Mouse (Mus musculus) liver, embryonic 13.5 days (tissue): Measurements from ENCODE around the gene Klf9. TPM values are rescaled to one million over a fixed set of nuclear protein-coding genes. Genes with fewer than 3 reads are reported as not detected.

ENCODE experiments used
- ATAC-seq: fragments of 200-750 bp; cut with Nextera tagmentation; 2 replicates; pipeline ENCODE4 v1.8.0; 2017; ENCODE audit warnings: low read depth, mild to moderate bottlenecking, moderate number of reproducible peaks, moderate library complexity
- DNase-seq: peaks from one replicate; pipeline ENCODE4 v3.0.0; 2022
- H3K27ac ChIP-seq: fragments of 300-500 bp; sonication (generic); 2 replicates; pipeline ENCODE4 v1.5.1; 2015; ENCODE audit warnings: moderate library complexity, mild to moderate bottlenecking, inconsistent platforms
- H3K27me3 ChIP-seq: fragments of 300-500 bp; sonication (generic); 2 replicates; pipeline ENCODE4 v1.6.1; 2015; ENCODE audit warnings: mild to moderate bottlenecking, inconsistent platforms
- H3K36me3 ChIP-seq: fragments of 300-500 bp; sonication (generic); 2 replicates; pipeline ENCODE4 v1.6.1; 2015; ENCODE audit warnings: mild to moderate bottlenecking, inconsistent platforms
- H3K4me1 ChIP-seq: fragments of 300-500 bp; sonication (generic); replicated peaks from 2 replicates; pipeline ENCODE4 v1.6.1; 2015; ENCODE audit warnings: inconsistent platforms
- H3K4me2 ChIP-seq: fragments of 300-500 bp; sonication (generic); 2 replicates; pipeline ENCODE4 v1.6.1; 2015; ENCODE audit warnings: inconsistent platforms, mild to moderate bottlenecking, moderate library complexity
- H3K4me3 ChIP-seq: fragments of 300-500 bp; sonication (generic); replicated peaks from 2 replicates; pipeline ENCODE4 v1.5.1; 2015; ENCODE audit warnings: mild to moderate bottlenecking, inconsistent platforms
- H3K9ac ChIP-seq: fragments of 300-500 bp; sonication (generic); 2 replicates; pipeline ENCODE4 v1.6.1; 2015; ENCODE audit warnings: mild to moderate bottlenecking, inconsistent platforms
- H3K9me3 ChIP-seq: fragments of 300-500 bp; sonication (generic); replicated peaks from 2 replicates; pipeline ENCODE4 v1.6.1; 2016; ENCODE audit warnings: inconsistent platforms
- WGBS: fragments of 180-500 bp; shearing (Covaris S2); methylation state at CpG from one replicate; pipeline ENCODE4 v1.1.7; 2015; ENCODE audit not compliant: insufficient replicate concordance; 5-methylcytosine and 5-hydroxymethylcytosine counted together
- polyA plus RNA-seq: library from polyadenylated mRNA; unstranded; fragments of >200 nt; fragmentation: Nextera tagmentation; extraction: Ambion mirVana; gene quantifications from 2 replicates; pipeline ENCODE4 v1.2.1, GENCODE M21; 2015

Gene Klf9
- 1.3 and 1.6 TPM in 2 replicates for polyA plus RNA-seq

GRCm38 (mm10) chr19:23140689-23141317, at the start of gene Klf9:
Gene Klf9, plus strand, starts transcription at chr19:23141226.
- peaks cover 56% of the 10 kb centered on the region for H3K4me1 ChIP-seq
- DNase-seq = peak; percentile 82
- WGBS = under 1% methylated on average over 47 of the region's 52 CpGs
- no peaks in the 10 kb centered on the region for H3K36me3 ChIP-seq
- peak within 1 kb of the TSS; percentile 71 for H3K4me3 ChIP-seq
- peak within 1 kb of the TSS; percentile 77 for H3K9ac ChIP-seq
- ATAC-seq = peak; percentile 87
- H3K27me3 ChIP-seq = peaks cover 30% of the 10 kb centered on the region
- H3K4me2 ChIP-seq = peak within 1 kb of the TSS; percentile 99
- no peaks in the 10 kb centered on the region for H3K9me3 ChIP-seq
- peak within 1 kb of the TSS; percentile 88 for H3K27ac ChIP-seq

- ATAC-seq (no peak), DNase-seq (no peak)
- H3K9me3 ChIP-seq = no peaks in the 10 kb centered on the region
- no peaks in the 10 kb centered on the region for H3K4me1 ChIP-seq
- no peak overlapping the region for H3K4me3 ChIP-seq
- no peak overlapping the region for H3K4me2 ChIP-seq
- H3K27me3 ChIP-seq = no peaks in the 10 kb centered on the region
- H3K36me3 ChIP-seq = no peaks in the 10 kb centered on the region
- H3K9ac ChIP-seq = no peak overlapping the region
- WGBS = 61% methylated on average over 4 of the region's 4 CpGs
- no peak overlapping the region for H3K27ac ChIP-seq
These were observed 49.4 kb upstream of the Klf9 start for GRCm38 (mm10) chr19:23091586-23091985.

- WGBS = 64% methylated on average over 5 of the region's 5 CpGs
- Histone ChIP-seq H3K4me2 (no peak overlapping the region), H3K27me3 (no peaks in the 10 kb centered on the region), H3K27ac (no peak overlapping the region), H3K4me1 (no peaks in the 10 kb centered on the region), H3K9me3 (no peaks in the 10 kb centered on the region), H3K4me3 (no peak overlapping the region), H3K36me3 (no peaks in the 10 kb centered on the region), H3K9ac (no peak overlapping the region)
- DNase-seq (no peak), ATAC-seq (no peak)
These were observed 47.5 kb upstream of the Klf9 start for GRCm38 (mm10) chr19:23093548-23093947.

GRCm38 (mm10) chr19:23094906-23095305, 46.1 kb upstream of the Klf9 start:
- H3K27me3 ChIP-seq = no peaks in the 10 kb centered on the region
- no peak overlapping the region for H3K4me3 ChIP-seq
- DNase-seq = no peak
- no peaks in the 10 kb centered on the region for H3K4me1 ChIP-seq
- H3K36me3 ChIP-seq = no peaks in the 10 kb centered on the region
- no peak for ATAC-seq
- H3K9me3 ChIP-seq = no peaks in the 10 kb centered on the region
- H3K27ac ChIP-seq = no peak overlapping the region
- H3K4me2 ChIP-seq = no peak overlapping the region
- 60% methylated on average over 3 of the region's 3 CpGs for WGBS
- H3K9ac ChIP-seq = no peak overlapping the region

GRCm38 (mm10) chr19:23106859-23107258, 34.2 kb upstream of the Klf9 start:
- Histone ChIP-seq H3K4me3 (no peak overlapping the region), H3K9ac (no peak overlapping the region), H3K27ac (no peak overlapping the region), H3K27me3 (no peaks in the 10 kb centered on the region), H3K4me1 (no peaks in the 10 kb centered on the region), H3K9me3 (no peaks in the 10 kb centered on the region), H3K4me2 (no peak overlapping the region), H3K36me3 (no peaks in the 10 kb centered on the region)
- WGBS = 74% methylated on average over 5 of the region's 5 CpGs
- DNase-seq = no peak
- ATAC-seq = no peak

GRCm38 (mm10) chr19:23107335-23107734, 33.7 kb upstream of the Klf9 start:
- Histone ChIP-seq H3K36me3 (no peaks in the 10 kb centered on the region), H3K9ac (no peak overlapping the region), H3K27ac (no peak overlapping the region), H3K4me2 (no peak overlapping the region), H3K4me3 (no peak overlapping the region), H3K9me3 (no peaks in the 10 kb centered on the region), H3K27me3 (no peaks in the 10 kb centered on the region), H3K4me1 (no peaks in the 10 kb centered on the region)
- ATAC-seq (no peak), DNase-seq (no peak)
- 56% methylated on average over 2 of the region's 2 CpGs for WGBS

GRCm38 (mm10) chr19:23121875-23122274, 19.2 kb upstream of the Klf9 start:
- no peak overlapping the region for H3K27ac ChIP-seq
- DNase-seq (no peak), ATAC-seq (no peak)
- H3K4me3 ChIP-seq = no peak overlapping the region
- H3K27me3 ChIP-seq = no peaks in the 10 kb centered on the region
- peaks cover 8% of the 10 kb centered on the region; the same call in 1 of the 2 replicates for H3K4me1 ChIP-seq
- 24% methylated on average over 10 of the region's 10 CpGs for WGBS
- H3K4me2 ChIP-seq = no peak overlapping the region
- no peak overlapping the region for H3K9ac ChIP-seq
- no peaks in the 10 kb centered on the region for H3K9me3 ChIP-seq
- H3K36me3 ChIP-seq = no peaks in the 10 kb centered on the region

- no peaks in the 10 kb centered on the region for H3K36me3 ChIP-seq
- H3K4me3 ChIP-seq = no peak overlapping the region
- 75% methylated on average over 7 of the region's 7 CpGs for WGBS
- H3K9ac ChIP-seq = no peak overlapping the region
- no peak for DNase-seq
- H3K27ac ChIP-seq = no peak overlapping the region
- H3K27me3 ChIP-seq = no peaks in the 10 kb centered on the region
- peaks cover 8% of the 10 kb centered on the region; the same call in 1 of the 2 replicates for H3K4me1 ChIP-seq
- ATAC-seq = no peak
- H3K4me2 ChIP-seq = no peak overlapping the region
- H3K9me3 ChIP-seq = no peaks in the 10 kb centered on the region
These were observed 16.9 kb upstream of the Klf9 start for GRCm38 (mm10) chr19:23124023-23124550.

- no peaks in the 10 kb centered on the region for H3K36me3 ChIP-seq
- H3K4me1 ChIP-seq = peaks cover 17% of the 10 kb centered on the region
- WGBS = 35% methylated on average over 9 of the region's 9 CpGs
- DNase-seq (no peak), ATAC-seq (no peak)
- no peaks in the 10 kb centered on the region for H3K9me3 ChIP-seq
- H3K27ac ChIP-seq = no peak overlapping the region
- H3K4me2 ChIP-seq = no peak overlapping the region
- no peaks in the 10 kb centered on the region for H3K27me3 ChIP-seq
- H3K4me3 ChIP-seq = no peak overlapping the region
- H3K9ac ChIP-seq = no peak overlapping the region
These were observed 15.5 kb upstream of the Klf9 start for GRCm38 (mm10) chr19:23125227-23126150.

- Histone ChIP-seq H3K4me3 (no peak overlapping the region), H3K9ac (no peak overlapping the region), H3K27me3 (peaks cover 43% of the 10 kb centered on the region), H3K4me2 (no peak overlapping the region), H3K27ac (no peak overlapping the region), H3K4me1 (peaks cover 26% of the 10 kb centered on the region), H3K36me3 (no peaks in the 10 kb centered on the region), H3K9me3 (no peaks in the 10 kb centered on the region)
- ATAC-seq (peak; percentile 73), DNase-seq (no peak)
- WGBS = 70% methylated on average over 2 of the region's 2 CpGs
These were observed 11.1 kb upstream of the Klf9 start for GRCm38 (mm10) chr19:23129908-23130307.

- Histone ChIP-seq H3K4me2 (no peak overlapping the region), H3K27me3 (peaks cover 65% of the 10 kb centered on the region), H3K4me3 (no peak overlapping the region), H3K4me1 (peaks cover 41% of the 10 kb centered on the region), H3K9ac (no peak overlapping the region), H3K9me3 (no peaks in the 10 kb centered on the region), H3K36me3 (no peaks in the 10 kb centered on the region), H3K27ac (no peak overlapping the region)
- 55% methylated on average over 3 of the region's 3 CpGs for WGBS
- ATAC-seq (no peak), DNase-seq (no peak)
These were observed 8.9 kb upstream of the Klf9 start for GRCm38 (mm10) chr19:23132106-23132635.
